Mouse (Mus musculus) ES-Bruce4 (cell line): Measurements from ENCODE around the gene Ddx19a. TPM values are rescaled to one million over a fixed set of nuclear protein-coding genes. Genes with fewer than 3 reads are reported as not detected.
"Not testable (repeated sequence)": the region's sequence is repeated elsewhere in the genome, so short reads cannot be mapped to it uniquely, and the experiment has no call there.

Source experiments
- H3K27ac ChIP-seq: 2 replicates; pipeline ENCODE4 v1.5.1; 2012; ENCODE audit warnings: low read length, inconsistent platforms; ENCODE audit not compliant: insufficient read depth
- H3K27me3 ChIP-seq: 2 replicates; pipeline ENCODE4 v1.6.1; 2012; ENCODE audit warnings: mild to moderate bottlenecking, low read length, inconsistent platforms; ENCODE audit not compliant: control insufficient read depth, poor library complexity, insufficient read depth, severe bottlenecking
- H3K36me3 ChIP-seq: 2 replicates; pipeline ENCODE4 v1.6.1; 2012; ENCODE audit warnings: inconsistent platforms, mild to moderate bottlenecking, low read length, moderate library complexity; ENCODE audit not compliant: control insufficient read depth, poor library complexity, insufficient read depth, severe bottlenecking
- H3K4me1 ChIP-seq: one replicate; pipeline ENCODE4 v1.8.1; 2011; ENCODE audit warnings: low read length; ENCODE audit not compliant: control insufficient read depth, insufficient read depth
- H3K4me3 ChIP-seq: 2 replicates; pipeline ENCODE4 v1.5.1; 2011; ENCODE audit warnings: low read depth, mild to moderate bottlenecking, low read length
- H3K9ac ChIP-seq: 2 replicates; pipeline ENCODE4 v1.6.1; 2012; ENCODE audit warnings: low read depth, mild to moderate bottlenecking, inconsistent platforms; ENCODE audit not compliant: poor library complexity, severe bottlenecking
- H3K9me3 ChIP-seq: replicated peaks from 2 replicates; pipeline ENCODE4 v1.6.1; 2012; ENCODE audit warnings: mild to moderate bottlenecking, low read length, inconsistent platforms; ENCODE audit not compliant: control insufficient read depth, poor library complexity, insufficient read depth, severe bottlenecking
- CTCF ChIP-seq: IDR thresholded peaks from one replicate; pipeline ENCODE4 v1.8.1; 2011; ENCODE audit warnings: low read depth, low read length
- EP300 ChIP-seq: IDR thresholded peaks from 2 replicates; pipeline ENCODE4 v1.6.1; 2011; ENCODE audit warnings: low read depth, low read length; ENCODE audit not compliant: insufficient read depth
- POLR2A ChIP-seq: IDR thresholded peaks from one replicate; pipeline ENCODE4 v1.8.1; 2011; ENCODE audit warnings: low read length; ENCODE audit not compliant: insufficient read depth
- polyA plus RNA-seq: library from polyadenylated mRNA; stranded (reverse); fragments of >200 nt; gene quantifications from 2 replicates; pipeline ENCODE4 v1.2.4, GENCODE M21; 2011; ENCODE audit warnings: low read depth; ENCODE audit not compliant: missing spikeins, insufficient read depth, insufficient read length

Ddx19a gene
- polyA plus RNA-seq, 1 experiment, result 71.7 TPM

- no peaks in the 10 kb centered on the region for H3K36me3 ChIP-seq
- H3K27ac ChIP-seq, result no peak overlapping the region
Measured at GRCm38 (mm10) chr8:110938882-110939589, 58.6 kb downstream of the Ddx19a start.

GRCm38 (mm10) chr8:110936217-110936616 is 61.4 kb downstream of the Ddx19a start:
- Histone ChIP-seq H3K27me3 (no peaks in the 10 kb centered on the region), H3K4me1 (peaks cover 3% of the 10 kb centered on the region), H3K27ac (no peak overlapping the region), H3K36me3 (no peaks in the 10 kb centered on the region), H3K4me3 (no peak overlapping the region), H3K9ac (no peak overlapping the region), H3K9me3 (no peaks in the 10 kb centered on the region)
- TF ChIP-seq CTCF, result no peak
- no peak for TF ChIP-seq EP300
- TF ChIP-seq POLR2A, result no peak

More at GRCm38 (mm10) chr8:110938882-110939589, 58.6 kb downstream of the Ddx19a start:
- Histone ChIP-seq H3K27me3 (no peaks in the 10 kb centered on the region), H3K4me3 (no peak overlapping the region), H3K9ac (no peak overlapping the region), H3K4me1 (no peaks in the 10 kb centered on the region), H3K9me3 (no peaks in the 10 kb centered on the region)
- TF ChIP-seq CTCF (no peak), EP300 (no peak), POLR2A (no peak)

DNA sequence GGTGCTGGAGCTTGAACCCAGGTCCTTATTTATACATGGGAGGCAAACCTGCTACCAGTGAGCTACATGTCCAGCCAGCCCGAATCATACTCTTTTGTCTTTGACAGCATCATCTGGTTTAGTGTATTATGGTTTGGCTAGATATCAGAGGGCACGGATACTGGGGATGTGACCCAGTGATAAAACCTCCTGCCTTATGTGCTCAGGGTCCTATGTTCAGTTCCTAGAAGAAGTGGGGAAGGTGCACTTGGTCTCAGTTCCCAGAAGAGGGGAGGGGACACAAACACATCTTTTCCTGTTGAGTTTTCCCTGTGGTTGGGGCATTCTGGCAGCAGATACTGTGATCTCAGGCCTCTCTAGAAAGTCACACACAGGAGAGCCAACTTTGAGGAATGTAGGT is 64.3 kb downstream of the Ddx19a start:
- no peaks in the 10 kb centered on the region for H3K27me3 ChIP-seq
- H3K27ac ChIP-seq, result no peak overlapping the region
- TF ChIP-seq EP300, result no peak
- no peak for TF ChIP-seq CTCF
- TF ChIP-seq POLR2A, result no peak
- no peaks in the 10 kb centered on the region for H3K36me3 ChIP-seq
- no peaks in the 10 kb centered on the region for H3K9me3 ChIP-seq
- H3K4me3 ChIP-seq, result no peak overlapping the region
- H3K4me1 ChIP-seq, result peaks cover 3% of the 10 kb centered on the region
- no peak overlapping the region for H3K9ac ChIP-seq

GRCm38 (mm10) chr8:110932444-110932843 is 65.2 kb downstream of the Ddx19a start:
- Histone ChIP-seq H3K27me3 (no peaks in the 10 kb centered on the region), H3K36me3 (no peaks in the 10 kb centered on the region), H3K9me3 (no peaks in the 10 kb centered on the region), H3K4me1 (peaks cover 3% of the 10 kb centered on the region), H3K4me3 (no peak overlapping the region), H3K27ac (no peak overlapping the region), H3K9ac (no peak overlapping the region)
- TF ChIP-seq CTCF (no peak), EP300 (no peak), POLR2A (no peak)

DNA sequence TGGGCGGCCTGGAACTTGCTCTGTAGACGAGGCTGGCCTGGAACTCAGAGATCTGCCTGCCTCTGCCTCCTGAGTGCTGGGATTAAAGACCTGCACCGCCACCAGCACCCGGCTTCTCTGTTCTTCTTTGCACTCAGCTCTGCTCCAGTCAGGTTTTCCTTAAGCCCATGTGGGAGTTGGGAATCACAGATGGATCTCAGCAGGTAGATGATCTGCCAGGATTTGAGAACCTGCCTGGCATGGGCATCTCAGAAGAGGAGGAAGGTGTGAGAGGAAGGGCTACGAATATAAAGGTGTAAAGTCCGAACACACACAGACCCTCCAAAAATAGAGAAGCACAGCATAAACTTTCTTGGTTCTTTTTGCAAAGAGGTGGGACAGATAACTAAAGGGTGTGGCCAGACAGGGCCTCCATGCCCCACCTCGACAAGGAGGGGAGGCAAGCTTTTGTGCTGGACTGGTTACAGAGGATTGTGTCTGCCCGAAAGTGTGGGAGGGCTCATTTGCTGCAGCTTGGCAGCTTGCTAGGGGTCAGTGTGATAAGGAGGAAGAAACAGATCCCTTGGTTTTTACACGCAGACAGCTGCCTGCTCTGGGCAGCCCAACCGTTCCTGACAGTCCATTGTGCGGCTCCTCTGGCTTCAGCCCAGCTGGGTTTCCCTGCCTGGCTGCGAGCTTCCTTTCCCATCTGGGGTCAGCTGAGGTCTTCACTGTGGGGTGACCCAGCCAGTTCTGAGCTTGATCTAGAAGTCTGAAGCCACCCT is 66.2 kb downstream of the Ddx19a start:
- H3K27ac ChIP-seq, result no peak overlapping the region
- no peaks in the 10 kb centered on the region for H3K27me3 ChIP-seq
- peaks cover 3% of the 10 kb centered on the region for H3K4me1 ChIP-seq
- no peaks in the 10 kb centered on the region for H3K9me3 ChIP-seq
- no peak overlapping the region for H3K4me3 ChIP-seq
- H3K36me3 ChIP-seq, result no peaks in the 10 kb centered on the region
- TF ChIP-seq EP300 (no peak), POLR2A (no peak), CTCF (no peak)
- no peak overlapping the region for H3K9ac ChIP-seq

- not testable (repeated sequence) for H3K27ac ChIP-seq, H3K4me3 ChIP-seq, H3K9ac ChIP-seq, H3K36me3 ChIP-seq, H3K9me3 ChIP-seq, H3K4me1 ChIP-seq, H3K27me3 ChIP-seq
Measured at GRCm38 (mm10) chr8:110929672-110930071, 67.9 kb downstream of the Ddx19a start.
